Mouse (Mus musculus): Measurements from ENCODE around the gene Olfr730. TPM values are rescaled to one million over a fixed set of nuclear protein-coding genes. Genes with fewer than 3 reads are reported as not detected.

Olfr730 gene
- total RNA-seq (2015; ENCODE audit: low replicate concordance): not detected in 2 replicates
- not detected in 2 replicates for total RNA-seq (2017; ENCODE audit: low replicate concordance)

GRCm38 (mm10) chr14:50188098-50188497 is at the start of gene Olfr730:
TSS of gene Olfr730 (minus strand) at chr14:50188198.
- no peak for ATAC-seq (replicated peaks; ENCODE audit: low FRiP score, poor library complexity, severe bottlenecking)

GRCm38 (mm10) chr14:50152810-50153209 is 35.2 kb downstream of the Olfr730 start, which contains the start of gene Olfr729:
TSS of gene Olfr729 (minus strand) at chr14:50152910.
- no peak for ATAC-seq (replicated peaks; ENCODE audit: low FRiP score, poor library complexity, severe bottlenecking)

GRCm38 (mm10) chr14:50142580-50142979 is 45.4 kb downstream of the Olfr730 start, which contains the start of gene Olfr728:
TSS of gene Olfr728 (minus strand) at chr14:50142680.
- ATAC-seq (replicated peaks; ENCODE audit: low FRiP score, poor library complexity, severe bottlenecking): no peak

Other genes with a start within 250 kb of the Olfr730 start
- not detected in 2 replicates for gene Olfr724, start 224.9 kb downstream of the Olfr730 start, total RNA-seq (2015; ENCODE audit: low replicate concordance)
- gene Olfr724, start 224.9 kb downstream of the Olfr730 start, total RNA-seq (2017; ENCODE audit: low replicate concordance): not detected in 2 replicates
- gene Olfr725, start 147.8 kb downstream of the Olfr730 start, total RNA-seq (2015; ENCODE audit: low replicate concordance): not detected in 2 replicates
- gene Olfr725, start 147.8 kb downstream of the Olfr730 start, total RNA-seq (2017; ENCODE audit: low replicate concordance): not detected in 2 replicates
- not detected in 2 replicates for gene Olfr726, start 97.2 kb downstream of the Olfr730 start, total RNA-seq (2015; ENCODE audit: low replicate concordance)
- not detected in 2 replicates for gene Olfr726, start 97.2 kb downstream of the Olfr730 start, total RNA-seq (2017; ENCODE audit: low replicate concordance)
- gene Olfr727, start 65.0 kb downstream of the Olfr730 start, total RNA-seq (2015; ENCODE audit: low replicate concordance): not detected in 2 replicates
- not detected in 2 replicates for gene Olfr727, start 65.0 kb downstream of the Olfr730 start, total RNA-seq (2017; ENCODE audit: low replicate concordance)
- gene Olfr728, start 45.5 kb downstream of the Olfr730 start, total RNA-seq (2015; ENCODE audit: low replicate concordance): not detected in 2 replicates
- gene Olfr728, start 45.5 kb downstream of the Olfr730 start, total RNA-seq (2017; ENCODE audit: low replicate concordance): not detected in 2 replicates
- not detected in 2 replicates for gene Olfr729, start 35.3 kb downstream of the Olfr730 start, total RNA-seq (2015; ENCODE audit: low replicate concordance)
- gene Olfr729, start 35.3 kb downstream of the Olfr730 start, total RNA-seq (2017; ENCODE audit: low replicate concordance): not detected in 2 replicates
- gene Olfr731, start 53.7 kb upstream of the Olfr730 start, total RNA-seq (2015; ENCODE audit: low replicate concordance): not detected in 2 replicates
- not detected in 2 replicates for gene Olfr731, start 53.7 kb upstream of the Olfr730 start, total RNA-seq (2017; ENCODE audit: low replicate concordance)
- gene Olfr732, start 96.0 kb upstream of the Olfr730 start, total RNA-seq (2015; ENCODE audit: low replicate concordance): not detected in 2 replicates
- gene Olfr732, start 96.0 kb upstream of the Olfr730 start, total RNA-seq (2017; ENCODE audit: low replicate concordance): not detected in 2 replicates
- not detected in 2 replicates for gene Olfr733, start 113.3 kb upstream of the Olfr730 start, total RNA-seq (2015; ENCODE audit: low replicate concordance)
- gene Olfr733, start 113.3 kb upstream of the Olfr730 start, total RNA-seq (2017; ENCODE audit: low replicate concordance): 0.26 TPM in 1 of 2 replicates, not detected in the other
- gene Olfr734, start 138.6 kb upstream of the Olfr730 start, total RNA-seq (2015; ENCODE audit: low replicate concordance): not detected in 2 replicates
- gene Olfr734, start 138.6 kb upstream of the Olfr730 start, total RNA-seq (2017; ENCODE audit: low replicate concordance): not detected in 2 replicates
- not detected in 2 replicates for gene Olfr735, start 160.7 kb upstream of the Olfr730 start, total RNA-seq (2015; ENCODE audit: low replicate concordance)
- gene Olfr735, start 160.7 kb upstream of the Olfr730 start, total RNA-seq (2017; ENCODE audit: low replicate concordance): not detected in 2 replicates
- not detected in 2 replicates for gene Tlr11, start 169.7 kb upstream of the Olfr730 start, total RNA-seq (2015; ENCODE audit: low replicate concordance)
- gene Tlr11, start 169.7 kb upstream of the Olfr730 start, total RNA-seq (2017; ENCODE audit: low replicate concordance): not detected in 2 replicates
- gene Olfr736, start 193.0 kb upstream of the Olfr730 start, total RNA-seq (2015; ENCODE audit: low replicate concordance): not detected in 2 replicates
- gene Olfr736, start 193.0 kb upstream of the Olfr730 start, total RNA-seq (2017; ENCODE audit: low replicate concordance): not detected in 2 replicates
- gene Olfr738, start 219.4 kb upstream of the Olfr730 start, total RNA-seq (2015; ENCODE audit: low replicate concordance): not detected in 2 replicates
- not detected in 2 replicates for gene Olfr738, start 219.4 kb upstream of the Olfr730 start, total RNA-seq (2017; ENCODE audit: low replicate concordance)
- not detected in 2 replicates for gene Olfr739, start 230.4 kb upstream of the Olfr730 start, total RNA-seq (2015; ENCODE audit: low replicate concordance)
- not detected in 2 replicates for gene Olfr739, start 230.4 kb upstream of the Olfr730 start, total RNA-seq (2017; ENCODE audit: low replicate concordance)

Data from erythroid progenitor cell, adult 5-6 weeks (primary cell).